Mouse (Mus musculus): ENCODE measurements around the gene Cmtm1.
"Not testable (repeated sequence)": the region's sequence is repeated elsewhere in the genome, so short reads cannot be mapped to it uniquely, and the experiment has no call there.

DNA sequence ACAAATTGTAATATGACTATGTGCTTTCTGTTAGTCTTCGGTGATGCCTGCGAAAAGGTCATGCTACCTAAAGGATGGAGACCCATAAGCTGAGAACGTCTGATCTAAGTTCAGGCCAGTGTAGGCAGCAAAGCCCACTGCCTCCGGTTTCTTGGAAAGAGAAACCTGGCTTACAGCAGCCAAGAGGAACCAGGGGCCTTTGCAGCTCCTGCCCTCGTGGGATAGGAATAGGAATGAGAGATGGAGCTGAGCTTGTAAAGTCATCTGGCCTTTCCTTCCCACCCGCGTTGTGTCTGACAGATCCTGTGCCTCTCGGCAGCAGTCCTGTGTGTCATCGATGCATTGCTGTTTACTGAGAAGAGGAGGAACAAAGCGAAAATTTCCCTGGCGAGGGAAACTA, 11.3 kb upstream of the Cmtm1 start, which contains the start of gene Gm11020:
- TF ChIP-seq HCFC1 (IDR thresholded peaks at IDR 0.05; ENCODE audit: borderline replicate concordance, insufficient read depth, low read length); ZNF384 (IDR thresholded peaks at IDR 0.05; ENCODE audit: low read depth, low read length): not testable (repeated sequence)

Measured in ES-E14 (cell line).